Mouse (Mus musculus) MEL (cell line): ENCODE results near the gene Nup160.

Experiments
- BHLHE40 ChIP-seq: IDR thresholded peaks from 2 replicates; pipeline ENCODE4 v1.6.1; 2012; ENCODE audit warnings: low read depth, mild to moderate bottlenecking, inconsistent platforms, low read length, improper control_type of control experiment, borderline replicate concordance
- CHD1 ChIP-seq: IDR thresholded peaks from 2 replicates; pipeline ENCODE4 v1.6.1; 2012; ENCODE audit warnings: low read depth, mild to moderate bottlenecking, inconsistent platforms, low read length, improper control_type of control experiment
- CTCF ChIP-seq, 3 experiments: IDR thresholded peaks in 2 of 3; conservative IDR thresholded peaks in 1 of 3; 2 replicates each; pipeline ENCODE4 v1.5.1; 2011 to 2012; ENCODE audit warnings: low read length in 3 of 3, low read depth in 2 of 3, mild to moderate bottlenecking in 2 of 3, improper control_type of control experiment in 1 of 3, inconsistent platforms in 1 of 3, mixed read lengths in 1 of 3, moderate library complexity in 1 of 3; ENCODE audit not compliant: control insufficient read depth in 1 of 3, insufficient read depth in 1 of 3, poor library complexity in 1 of 3, severe bottlenecking in 1 of 3
- GATA1 ChIP-seq: IDR thresholded peaks from 2 replicates; pipeline ENCODE4 v1.6.1; 2011; ENCODE audit warnings: low read depth, low read length, improper control_type of control experiment
- POLR2A ChIP-seq, 2 experiments: IDR thresholded peaks; 2 replicates each; pipeline ENCODE4 v1.6.1; 2011 to 2012; ENCODE audit warnings: low read length in 2 of 2, mild to moderate bottlenecking in 2 of 2, control low read depth in 1 of 2, improper control_type of control experiment in 1 of 2, low read depth in 1 of 2, moderate library complexity in 1 of 2; ENCODE audit not compliant: control insufficient read depth in 1 of 2, insufficient read depth in 1 of 2, poor library complexity in 1 of 2
- USF1 ChIP-seq: IDR thresholded peaks from 2 replicates; pipeline ENCODE4 v1.6.1; 2014; ENCODE audit warnings: low read depth, mild to moderate bottlenecking, inconsistent platforms, low read length, improper control_type of control experiment, moderate library complexity

- no peak for TF ChIP-seq CHD1
- TF ChIP-seq BHLHE40: no peak
- TF ChIP-seq POLR2A (IDR thresholded peaks at IDR 0.05; ENCODE audit: control insufficient read depth in 1 of 2, insufficient read depth in 1 of 2, low read depth in 1 of 2, low read length in 2 of 2, poor library complexity in 1 of 2): no peak
- TF ChIP-seq CTCF (IDR thresholded peaks at IDR 0.05 in 2 of 3, conservative IDR thresholded peaks at IDR 0.05 in 1 of 3; ENCODE audit: control insufficient read depth in 1 of 3, insufficient read depth in 1 of 3, low read depth in 2 of 3, low read length in 3 of 3, poor library complexity in 1 of 3, severe bottlenecking in 1 of 3): no peak
- no peak for TF ChIP-seq USF1
- TF ChIP-seq GATA1: no peak
These were observed 106.0 kb downstream of the Nup160 start for GRCm38 (mm10) chr2:90782901-90783486.
